In the genomic region with DNA sequence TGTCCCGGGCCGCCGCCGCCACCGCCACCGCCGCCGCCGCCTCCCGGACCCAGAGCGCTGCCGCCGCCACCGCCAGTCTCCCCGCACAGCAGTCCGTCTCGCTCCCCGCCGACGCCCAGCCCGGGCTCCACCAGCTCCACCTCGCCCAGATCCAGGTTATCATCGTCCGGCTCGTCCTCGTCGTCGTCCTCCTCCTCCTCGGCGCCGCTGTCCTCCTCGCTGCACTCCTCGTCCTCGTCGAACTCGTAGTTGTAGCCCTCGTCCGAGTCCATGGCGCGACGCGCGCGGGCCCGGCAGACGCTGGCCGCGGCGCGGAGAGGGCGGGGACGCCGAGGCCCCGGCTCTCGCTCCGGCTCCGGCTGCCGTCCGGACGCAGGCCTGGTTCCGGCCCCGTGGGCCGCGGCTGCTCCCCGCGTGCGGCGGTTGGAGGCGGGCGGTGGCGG, we compare ENCODE assay signal across 9 mouse cellular contexts. TPM values are rescaled to one million over a fixed set of nuclear protein-coding genes. Genes with fewer than 3 reads are reported as not detected.
DNase-seq lines count a peak whose midpoint lies in the region; ATAC-seq lines count a peak whose summit lies in the region.
"Had no signal": no experiment of that assay in that cellular context is flagged by ENCODE, and none has a peak within 500 bp of the region (broad histone marks: within the 10 kb centered on the region; RNA-seq: fewer than 3 reads in every experiment).

No protein-coding gene starts in this region.

- DNase-seq in cerebellum, postnatal 36 days: no peak
- DNase-seq in neural tube, embryonic 11.5 days (ENCODE audit: low spot score): peak; percentile 71
- no peak for DNase-seq in neural tube, embryonic 10.5 days (ENCODE audit: extremely low spot score, low spot score)
- peak; percentile 10 for DNase-seq in telencephalon, adult 2 months (ENCODE audit: low read depth, low spot score)
- DNase-seq in left cerebral cortex, postnatal 10 days (ENCODE audit: extremely low spot score in 1 of 2, low spot score in 2 of 2): no peak

- intact Hi-C loops in left cerebral cortex, postnatal 10 days (cut with DNase I): no loop called here

- no peaks in the 10 kb centered on the region for H3K36me3 ChIP-seq in neural tube, embryonic 11.5 days (ENCODE audit: control insufficient read depth, insufficient read depth, low read length)
- no peaks in the 10 kb centered on the region for H3K36me3 ChIP-seq in forebrain, embryonic 16.5 days (ENCODE audit: control insufficient read depth, insufficient read depth)
- no peaks in the 10 kb centered on the region for H3K36me3 ChIP-seq in liver, embryonic 16.5 days (ENCODE audit: control insufficient read depth, insufficient read depth)

- H3K9ac ChIP-seq in neural tube, embryonic 11.5 days (ENCODE audit: low read length): peak overlapping the region; percentile 98
- peak overlapping the region; percentile 97 for H3K9ac ChIP-seq in forebrain, embryonic 16.5 days (replicated peaks; ENCODE audit: low read depth, low read length)
- peak overlapping the region; percentile 96 for H3K9ac ChIP-seq in liver, embryonic 16.5 days (ENCODE audit: low read depth, low read length)

- peak; percentile 49 for ATAC-seq in cerebellum, adult (ENCODE audit: insufficient number of reproducible peaks, low FRiP score, low TSS enrichment)
- peak; percentile 76 for ATAC-seq in neural tube, embryonic 11.5 days (ENCODE audit: insufficient read depth, low FRiP score, low TSS enrichment)
- ATAC-seq in forebrain, embryonic 16.5 days: peak; percentile 67
- peak; percentile 66 for ATAC-seq in liver, embryonic 16.5 days (ENCODE audit: low read depth)

- peak overlapping the region; percentile 69 for H3K4me2 ChIP-seq in neural tube, embryonic 11.5 days (ENCODE audit: low read depth)
- H3K4me2 ChIP-seq in forebrain, embryonic 16.5 days (ENCODE audit: low read length): peak overlapping the region; percentile 96
- peak overlapping the region; percentile 75 for H3K4me2 ChIP-seq in liver, embryonic 16.5 days (ENCODE audit: low read depth, low read length)

- H3K27ac ChIP-seq in neural tube, embryonic 11.5 days (ENCODE audit: low read depth, low read length): peak overlapping the region; percentile 100
- H3K27ac ChIP-seq in forebrain, embryonic 16.5 days (ENCODE audit: low read length): peak overlapping the region; percentile 99
- H3K27ac ChIP-seq in liver, embryonic 16.5 days (ENCODE audit: low read length): peak overlapping the region; percentile 99

- H3K4me1 ChIP-seq in neural tube, embryonic 11.5 days (ENCODE audit: control insufficient read depth, insufficient read depth, low read length): peaks cover 5% of the 10 kb centered on the region; the same call in 1 of the 2 replicates
- peaks cover 17% of the 10 kb centered on the region for H3K4me1 ChIP-seq in forebrain, embryonic 16.5 days (replicated peaks; ENCODE audit: control insufficient read depth, insufficient read depth, low read length)
- H3K4me1 ChIP-seq in liver, embryonic 16.5 days (ENCODE audit: control insufficient read depth, low read depth, low read length): peaks cover 7% of the 10 kb centered on the region

- H3K9me3 ChIP-seq in neural tube, embryonic 11.5 days (ENCODE audit: control insufficient read depth, low read length): no peaks in the 10 kb centered on the region
- H3K9me3 ChIP-seq in forebrain, embryonic 16.5 days (ENCODE audit: control insufficient read depth, low read length): no peaks in the 10 kb centered on the region
- H3K9me3 ChIP-seq in liver, embryonic 16.5 days (replicated peaks; ENCODE audit: control insufficient read depth, low read length): no peaks in the 10 kb centered on the region

- WGBS in neural tube, embryonic 11.5 days: under 1% methylated on average over 57 of the region's 71 CpGs
- under 1% methylated on average over 67 of the region's 71 CpGs for whole genome bisulfite sequencing in forebrain, embryonic 16.5 days
- WGBS in liver, embryonic 16.5 days (ENCODE audit: insufficient replicate concordance): under 1% methylated on average over 65 of the region's 71 CpGs

- no peaks in the 10 kb centered on the region for H3K27me3 ChIP-seq in neural tube, embryonic 11.5 days (ENCODE audit: control insufficient read depth, insufficient read depth, low read length)
- no peaks in the 10 kb centered on the region for H3K27me3 ChIP-seq in forebrain, embryonic 16.5 days (replicated peaks; ENCODE audit: control insufficient read depth, insufficient read depth, low read length)
- H3K27me3 ChIP-seq in liver, embryonic 16.5 days (ENCODE audit: control insufficient read depth, insufficient read depth, low read depth, low read length): no peaks in the 10 kb centered on the region

- peak overlapping the region; percentile 99 for H3K4me3 ChIP-seq in neural tube, embryonic 11.5 days (ENCODE audit: low read depth, low read length)
- H3K4me3 ChIP-seq in forebrain, embryonic 16.5 days (replicated peaks; ENCODE audit: low read length): peak overlapping the region; percentile 100
- peak overlapping the region; percentile 76 for H3K4me3 ChIP-seq in liver, embryonic 16.5 days (ENCODE audit: low read depth, low read length)

RNA-seq across cellular contexts. Expression of gene Arih1, which starts 0.3 kb away (rescaled TPM):
- 18.5 and 22.1 TPM in 2 replicates for polyA plus RNA-seq in neural tube, embryonic 11.5 days (2014; fragmentation: Nextera tagmentation; extraction: Ambion mirVana)
- 15.6 and 21.2 TPM in 2 replicates for polyA plus RNA-seq in forebrain, embryonic 16.5 days (2015; fragmentation: Nextera tagmentation; extraction: Ambion mirVana)
- polyA plus RNA-seq in liver, embryonic 16.5 days (2015; fragmentation: Nextera tagmentation; extraction: Ambion mirVana): 4.3 and 5.8 TPM in 2 replicates
- total RNA-seq in left cerebral cortex, postnatal 10 days (2021): 100 to 1,000 TPM; 107 TPM

RNA-seq across cellular contexts. Expression of gene Hexa, which starts 53.2 kb away (rescaled TPM):
- 43.2 and 49.9 TPM in 2 replicates for polyA plus RNA-seq in neural tube, embryonic 11.5 days (2014; fragmentation: Nextera tagmentation; extraction: Ambion mirVana)
- polyA plus RNA-seq in forebrain, embryonic 16.5 days (2015; fragmentation: Nextera tagmentation; extraction: Ambion mirVana): 51.3 and 55.7 TPM in 2 replicates
- polyA plus RNA-seq in liver, embryonic 16.5 days (2015; fragmentation: Nextera tagmentation; extraction: Ambion mirVana): 35.4 and 38.7 TPM in 2 replicates
- total RNA-seq in left cerebral cortex, postnatal 10 days (2021): 10 to 100 TPM; 33.4 to 34.2 TPM

RNA-seq across cellular contexts. Expression of gene Tmem202, which starts 53.5 kb away (rescaled TPM):
- polyA plus RNA-seq in neural tube, embryonic 11.5 days (2014; fragmentation: Nextera tagmentation; extraction: Ambion mirVana): not detected in 2 replicates
- polyA plus RNA-seq in forebrain, embryonic 16.5 days (2015; fragmentation: Nextera tagmentation; extraction: Ambion mirVana): 0.45 and 0.58 TPM in 2 replicates
- not detected in 2 replicates for polyA plus RNA-seq in liver, embryonic 16.5 days (2015; fragmentation: Nextera tagmentation; extraction: Ambion mirVana)
- 1 to 10 TPM; 2.7 to 3.6 TPM for total RNA-seq in left cerebral cortex, postnatal 10 days (2021)
- polyA plus RNA-seq: large intestine, adult 2 months had no signal

Comparison
In these comparisons a context has a peak if more than half of its experiments do, and no peak if none do; other contexts are left out.
1. DNase-seq: peak in neural tube, embryonic 11.5 days (single experiment) and telencephalon, adult 2 months (single experiment); none in cerebellum, postnatal 36 days (0 of 2), neural tube, embryonic 10.5 days (single experiment) and left cerebral cortex, postnatal 10 days (0 of 2).
2. Peak in every context shown above with its lines, with median percentiles within 50 percentile points of each other: ATAC-seq, H3K27ac ChIP-seq, H3K4me2 ChIP-seq, H3K4me3 ChIP-seq and H3K9ac ChIP-seq.